Mouse (Mus musculus) megakaryocyte, embryonic 14.5 days (primary cell): ENCODE measurements around the gene Acd. TPM values are rescaled to one million over a fixed set of nuclear protein-coding genes. Genes with fewer than 3 reads are reported as not detected.

Experiments used
- H3K27me3 ChIP-seq: replicated peaks from 2 replicates; pipeline ENCODE3; 2012; ENCODE audit warnings: inconsistent platforms
- H3K36me3 ChIP-seq: replicated peaks from 2 replicates; pipeline ENCODE3; 2012; ENCODE audit warnings: low read length, inconsistent platforms, mixed read lengths
- H3K4me1 ChIP-seq: 2 replicates; pipeline ENCODE4 v1.6.1; 2012; ENCODE audit warnings: inconsistent platforms
- H3K4me3 ChIP-seq: replicated peaks from 2 replicates; pipeline ENCODE3; 2012; ENCODE audit warnings: moderate library complexity, mild to moderate bottlenecking, inconsistent platforms
- H3K9me3 ChIP-seq: 2 replicates; pipeline ENCODE4 v1.6.1; 2012; ENCODE audit warnings: inconsistent platforms
- FLI1 ChIP-seq: IDR thresholded peaks from 2 replicates; pipeline ENCODE4 v1.6.1; 2012; ENCODE audit warnings: low read length, inconsistent platforms, mixed read lengths
- GATA1 ChIP-seq: IDR thresholded peaks from 3 replicates; pipeline ENCODE4 v1.6.1; 2012; ENCODE audit warnings: mixed read lengths, low read length, inconsistent platforms, borderline replicate concordance
- polyA plus RNA-seq: library from polyadenylated mRNA; stranded (reverse); fragments of >175 nt; gene quantifications from 2 replicates; pipeline ENCODE4 v1.2.3, GENCODE M21; 2012; ENCODE audit warnings: low replicate concordance; ENCODE audit not compliant: insufficient read depth

Acd gene
- polyA plus RNA-seq, 1 experiment: 26.9 TPM

- H3K4me1 ChIP-seq: peaks cover 23% of the 10 kb centered on the region; the same call in 1 of the 2 replicates
- no peaks in the 10 kb centered on the region for H3K27me3 ChIP-seq
- H3K36me3 ChIP-seq: peaks cover 53% of the 10 kb centered on the region
- TF ChIP-seq FLI1 (no peak), GATA1 (no peak)
- no peak overlapping the region for H3K4me3 ChIP-seq
- no peaks in the 10 kb centered on the region for H3K9me3 ChIP-seq
These were observed 39.7 kb downstream of the Acd start for GRCm38 (mm10) chr8:105661167-105661566.

GRCm38 (mm10) chr8:105657641-105658040 lies 43.3 kb downstream of the Acd start:
- Histone ChIP-seq H3K4me1 (peaks cover 29% of the 10 kb centered on the region; the same call in 1 of the 2 replicates), H3K36me3 (peaks cover 46% of the 10 kb centered on the region), H3K27me3 (no peaks in the 10 kb centered on the region), H3K4me3 (no peak overlapping the region), H3K9me3 (no peaks in the 10 kb centered on the region)
- TF ChIP-seq GATA1 (no peak), FLI1 (no peak)

- no peak for TF ChIP-seq FLI1
- no peak for TF ChIP-seq GATA1
- no peaks in the 10 kb centered on the region for H3K27me3 ChIP-seq
- H3K4me1 ChIP-seq: peaks cover 42% of the 10 kb centered on the region
- peaks cover 73% of the 10 kb centered on the region for H3K36me3 ChIP-seq
- H3K9me3 ChIP-seq: no peaks in the 10 kb centered on the region
- no peak overlapping the region for H3K4me3 ChIP-seq
These were observed 52.0 kb downstream of the Acd start for GRCm38 (mm10) chr8:105648929-105649328.

Other genes starting within 250 kb of the Acd start
- gene Tppp3, start 229.6 kb downstream of the Acd start, polyA plus RNA-seq: 2.5 and 3.3 TPM in 2 replicates
- gene Zdhhc1, start 204.2 kb downstream of the Acd start, polyA plus RNA-seq: 5.4 and 9.0 TPM in 2 replicates
- gene Hsd11b2, start 182.3 kb downstream of the Acd start, polyA plus RNA-seq: 0.12 TPM in 1 of 2 replicates, not detected in the other
- gene Atp6v0d1, start 135.1 kb downstream of the Acd start, polyA plus RNA-seq: 19.8 and 57.3 TPM in 2 replicates
- 19.3 and 27.7 TPM in 2 replicates for gene Ripor1, start 95.8 kb downstream of the Acd start, polyA plus RNA-seq
- 18.1 and 68.4 TPM in 2 replicates for gene Ctcf, start 64.5 kb downstream of the Acd start, polyA plus RNA-seq
- not detected in 2 replicates for gene Agrp, start 63.7 kb downstream of the Acd start, polyA plus RNA-seq
- gene Carmil2, start 14.8 kb downstream of the Acd start, polyA plus RNA-seq: 22.9 and 31.4 TPM in 2 replicates
- gene Pard6a, start within 50 bp of the Acd start, polyA plus RNA-seq: 7.8 and 19.1 TPM in 2 replicates
- not detected in 2 replicates for gene 4933405L10Rik, start 6.6 kb upstream of the Acd start, polyA plus RNA-seq
- 22.7 and 26.1 TPM in 2 replicates for gene Enkd1, start 7.1 kb upstream of the Acd start, polyA plus RNA-seq
- gene Gfod2, start 57.6 kb upstream of the Acd start, polyA plus RNA-seq: 3.0 and 9.7 TPM in 2 replicates
- 10.3 and 11.1 TPM in 2 replicates for gene Ranbp10, start 126.2 kb upstream of the Acd start, polyA plus RNA-seq
- not detected in 2 replicates for gene Tsnaxip1, start 126.6 kb upstream of the Acd start, polyA plus RNA-seq
- 22.5 and 23.5 TPM in 2 replicates for gene Cenpt, start 152.2 kb upstream of the Acd start, polyA plus RNA-seq
- gene Thap11, start 154.0 kb upstream of the Acd start, polyA plus RNA-seq: 12.4 and 38.2 TPM in 2 replicates
- 5.8 and 51.6 TPM in 2 replicates for gene Nutf2, start 159.5 kb upstream of the Acd start, polyA plus RNA-seq
- gene Edc4, start 179.8 kb upstream of the Acd start, polyA plus RNA-seq: 8.0 and 13.1 TPM in 2 replicates
- gene Nrn1l, start 192.5 kb upstream of the Acd start, polyA plus RNA-seq: 0.22 TPM in 1 of 2 replicates, not detected in the other
- 5.6 and 11.1 TPM in 2 replicates for gene Pskh1, start 199.3 kb upstream of the Acd start, polyA plus RNA-seq
- 0.39 TPM in 1 of 2 replicates, not detected in the other for gene Ctrl, start 232.8 kb upstream of the Acd start, polyA plus RNA-seq
- 63.8 and 341 TPM in 2 replicates for gene Psmb10, start 237.3 kb upstream of the Acd start, polyA plus RNA-seq
- 0.66 TPM in 1 of 2 replicates, not detected in the other for gene Lcat, start 242.3 kb upstream of the Acd start, polyA plus RNA-seq